Mouse (Mus musculus) erythroblast, embryonic 14.5 days (primary cell): Measurements from ENCODE around the gene Sox8.

Source experiments
- GATA1 ChIP-seq: IDR thresholded peaks from 2 replicates; pipeline ENCODE4 v1.6.1; 2012; ENCODE audit warnings: low read length, inconsistent platforms, mixed read lengths
- TAL1 ChIP-seq: IDR thresholded peaks from 3 replicates; pipeline ENCODE4 v1.6.1; 2012; ENCODE audit warnings: low read length, inconsistent platforms, mixed read lengths

DNA sequence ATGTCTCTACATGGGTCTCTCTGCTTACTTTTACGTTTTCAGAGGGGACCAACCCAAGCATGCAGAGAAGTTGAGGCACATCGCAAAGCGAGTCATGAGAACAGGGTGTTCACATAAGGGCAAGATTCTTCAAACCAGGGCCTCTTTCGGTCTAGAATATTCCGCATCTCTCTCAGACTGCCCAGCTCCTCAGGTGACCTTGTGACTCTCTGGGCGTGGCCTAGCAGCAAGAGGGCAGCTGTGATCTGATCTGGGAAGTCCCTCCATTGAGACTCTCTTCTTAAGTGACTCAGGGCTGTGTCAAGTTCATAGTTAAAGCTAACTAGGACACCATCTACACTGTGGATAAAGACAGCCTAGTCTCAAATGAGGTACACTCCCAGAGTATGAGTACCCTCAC is 42.8 kb upstream of the Sox8 start:
- TF ChIP-seq GATA1 (no peak), TAL1 (no peak)
